Mouse (Mus musculus): ENCODE results near the gene Pawr.
"Not testable (repeated sequence)": the region's sequence is repeated elsewhere in the genome, so short reads cannot be mapped to it uniquely, and the experiment has no call there.

Gene Pawr

DNA sequence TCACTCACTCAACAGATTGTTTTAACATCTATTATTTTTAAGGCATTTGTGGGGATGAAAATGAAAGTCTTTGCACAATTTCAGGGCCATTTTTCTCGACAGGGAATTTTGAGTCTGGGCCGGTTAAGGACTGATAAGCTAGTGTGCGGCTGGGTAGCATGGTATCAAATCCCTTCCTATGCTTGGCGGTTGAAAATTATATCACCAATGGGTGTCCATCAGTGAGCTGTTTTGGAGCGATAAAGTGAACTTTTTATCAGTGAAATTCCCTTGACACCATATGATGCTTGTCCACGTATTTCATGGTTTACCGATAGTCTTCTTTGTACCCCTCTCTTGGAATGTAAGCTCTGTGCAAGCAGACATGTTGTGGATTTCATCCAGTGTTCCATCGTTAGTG lies 17.5 kb upstream of the Pawr start:
- DNase-seq: no peak

DNA sequence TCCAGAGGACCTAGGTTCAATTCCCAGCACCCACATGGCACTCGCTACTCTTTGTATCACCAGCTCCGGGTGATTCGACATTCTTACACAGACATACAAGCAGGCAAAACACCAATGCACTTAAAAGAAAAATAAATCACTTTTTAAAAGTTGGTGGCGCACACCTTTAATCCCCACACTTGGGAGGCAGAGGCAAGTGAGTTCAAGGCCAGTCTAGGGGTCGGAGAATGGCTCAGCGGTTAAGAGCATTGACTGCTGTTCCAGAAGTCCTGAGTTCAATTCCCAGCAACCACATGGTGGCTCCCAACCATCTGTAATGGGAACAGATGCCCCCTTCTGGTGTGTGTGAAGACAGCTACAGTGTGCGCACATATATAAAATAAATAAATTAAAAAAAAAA lies 16.7 kb upstream of the Pawr start:
- DNase-seq: no peak

DNA sequence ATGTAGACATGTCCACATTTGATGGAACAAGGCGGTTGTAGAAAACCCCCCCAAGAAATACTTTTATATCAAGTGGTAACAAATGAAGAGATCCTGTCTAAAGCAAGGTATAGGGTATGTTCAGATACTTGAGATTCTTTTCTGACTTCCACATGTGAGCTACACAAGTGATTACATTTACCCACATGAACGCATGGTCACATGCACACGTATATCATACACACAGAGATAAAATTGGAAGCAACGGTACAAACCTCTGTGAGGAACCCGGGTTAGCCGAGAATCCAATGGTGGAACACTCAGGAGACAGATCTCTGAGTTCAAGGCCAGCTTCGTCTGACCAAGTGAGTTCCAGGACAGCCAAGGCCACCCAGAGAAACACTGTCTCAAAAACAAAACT lies 3.6 kb upstream of the Pawr start:
- DNase-seq: no peak

DNA sequence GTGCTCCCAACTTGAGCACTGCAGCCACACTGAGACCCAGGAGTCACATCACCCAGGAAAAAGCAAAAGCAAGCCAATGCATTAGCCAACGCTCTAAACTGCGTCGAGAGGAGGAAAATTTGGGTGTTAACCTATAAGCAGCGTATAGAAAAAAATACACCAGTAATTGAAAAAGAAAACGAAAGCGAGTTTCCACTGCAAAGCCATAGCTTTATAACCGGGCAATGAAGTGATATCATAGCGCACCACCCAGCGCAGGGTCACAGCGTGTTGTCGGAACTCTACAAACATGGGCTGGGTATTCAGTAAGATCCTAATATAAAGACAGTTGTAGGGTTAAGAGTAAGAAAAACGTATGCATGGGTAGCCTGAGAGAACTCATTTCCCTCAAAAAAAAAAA lies 2.9 kb upstream of the Pawr start:
- no peak for DNase-seq

DNA sequence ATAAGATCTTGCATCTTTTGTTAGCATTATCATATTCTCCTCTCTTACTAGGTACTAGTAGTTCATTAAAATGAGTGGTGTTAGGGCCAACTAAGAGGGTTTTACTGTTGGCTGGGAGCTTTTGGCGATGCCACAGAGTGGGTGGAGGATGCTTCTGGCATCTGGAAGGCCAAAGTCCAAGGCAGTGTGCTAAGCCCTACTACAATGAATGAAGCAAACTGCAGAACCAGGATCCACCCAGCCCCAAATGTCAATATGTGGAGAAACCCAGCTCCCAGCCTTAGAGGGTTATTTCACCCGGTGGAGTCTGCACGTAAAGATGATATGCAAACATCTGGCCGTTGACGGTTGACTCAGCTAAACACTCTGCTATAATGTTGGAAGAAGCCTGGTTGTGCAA lies 2.1 kb upstream of the Pawr start:
- DNase-seq: no peak

DNA sequence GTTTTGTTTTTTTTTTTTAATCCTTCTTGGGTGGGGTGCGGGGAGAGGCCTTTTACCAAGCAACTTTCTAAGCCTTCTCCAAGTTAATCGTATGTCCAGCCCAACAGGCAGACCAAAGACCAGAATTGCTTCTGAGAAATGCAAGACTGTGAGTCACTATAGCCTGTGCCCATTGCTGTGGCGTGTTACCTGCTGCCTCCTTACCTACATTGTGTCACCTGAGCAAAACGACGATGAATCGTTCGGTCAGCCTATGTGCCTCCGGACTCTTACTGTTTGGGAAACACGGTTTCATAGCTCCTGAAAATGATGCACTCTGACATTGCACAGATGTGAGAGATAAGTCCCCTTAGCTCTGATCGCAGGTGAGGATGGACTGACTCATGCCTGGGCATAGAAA lies 957 bp upstream of the Pawr start:
- DNase-seq: no peak

DNA sequence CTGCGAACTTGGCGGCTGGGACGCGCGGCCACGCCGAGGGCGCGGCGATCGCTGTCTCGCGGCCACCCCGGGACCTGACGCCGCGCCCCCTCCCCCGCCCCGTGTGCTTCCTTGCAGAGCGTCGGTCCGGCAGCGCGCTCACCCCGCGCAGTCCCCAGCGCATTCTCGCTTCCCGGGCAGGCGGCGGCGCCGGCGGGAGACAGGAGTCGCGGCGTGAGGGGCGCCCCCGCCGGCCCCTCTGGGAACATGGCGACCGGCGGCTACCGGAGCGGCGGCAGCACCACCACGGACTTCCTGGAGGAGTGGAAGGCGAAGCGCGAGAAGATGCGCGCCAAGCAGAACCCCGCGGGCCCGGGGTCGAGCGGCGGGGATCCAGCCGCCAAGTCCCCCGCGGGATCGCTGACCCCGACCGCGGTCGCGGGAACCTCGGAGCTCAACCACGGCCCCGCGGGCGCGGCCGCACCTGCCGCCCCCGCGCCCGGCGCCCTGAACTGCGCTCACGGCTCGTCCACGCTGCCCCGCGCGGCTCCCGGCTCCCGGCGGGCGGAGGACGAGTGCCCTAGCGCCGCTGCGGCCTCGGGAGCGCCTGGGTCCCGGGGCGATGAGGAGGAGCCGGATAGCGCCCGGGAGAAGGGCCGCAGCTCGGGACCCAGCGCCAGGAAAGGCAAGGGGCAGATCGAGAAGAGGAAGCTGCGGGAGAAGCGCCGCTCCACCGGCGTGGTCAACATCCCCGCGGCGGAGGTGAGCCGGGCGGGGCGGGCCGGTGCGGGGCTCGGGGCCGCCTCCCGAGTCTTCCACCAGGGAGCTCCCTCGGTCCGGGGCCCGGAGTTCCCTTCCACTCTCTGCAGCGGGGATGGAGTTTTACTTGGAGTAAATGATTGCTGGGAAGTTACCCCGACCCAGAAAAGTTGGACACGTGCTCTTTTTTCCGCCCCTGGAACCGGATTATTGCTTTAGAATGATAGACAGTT lies 935 bp downstream of the Pawr start:
- DNase-seq: no peak

DNA sequence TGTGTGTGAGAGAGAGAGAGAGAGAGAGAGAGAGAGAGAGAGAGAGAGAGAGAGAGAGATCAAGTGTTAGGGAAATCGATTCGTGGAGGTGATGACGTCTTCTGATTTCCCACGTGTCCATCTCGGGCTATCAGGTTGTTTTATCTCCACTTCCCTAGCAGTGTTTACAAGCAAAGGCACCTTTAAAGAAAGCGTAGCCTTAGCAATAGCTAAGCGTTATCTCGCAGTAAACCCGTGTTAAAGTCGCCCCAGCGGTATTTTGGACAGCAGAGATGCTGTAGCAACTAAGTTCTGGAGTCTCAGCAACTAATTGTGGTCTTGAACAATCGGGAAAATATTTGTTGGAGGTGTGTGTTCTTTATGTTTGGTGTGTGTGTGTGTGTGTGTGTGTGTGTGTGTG lies 1.7 kb downstream of the Pawr start:
- DNase-seq: no peak

DNA sequence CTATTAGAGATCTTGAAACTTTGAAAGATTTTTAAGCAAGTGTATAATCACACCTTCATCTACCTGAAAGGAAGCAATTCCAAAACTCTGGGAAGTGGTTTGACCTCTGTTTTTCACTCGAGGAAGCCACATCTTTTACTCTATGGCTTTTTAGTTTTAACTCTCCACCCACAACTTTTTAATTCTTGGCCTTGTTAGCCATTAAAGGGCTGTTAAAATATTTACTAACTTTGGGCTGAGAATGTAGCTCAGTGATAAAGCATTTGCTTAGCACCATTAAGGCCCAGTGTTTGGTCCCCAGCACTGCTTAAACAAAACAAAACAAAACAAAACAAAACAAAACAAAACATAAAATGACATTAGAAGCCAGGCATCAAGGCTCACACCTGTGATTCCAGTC lies 2.2 kb downstream of the Pawr start:
- DNase-seq: no peak

DNA sequence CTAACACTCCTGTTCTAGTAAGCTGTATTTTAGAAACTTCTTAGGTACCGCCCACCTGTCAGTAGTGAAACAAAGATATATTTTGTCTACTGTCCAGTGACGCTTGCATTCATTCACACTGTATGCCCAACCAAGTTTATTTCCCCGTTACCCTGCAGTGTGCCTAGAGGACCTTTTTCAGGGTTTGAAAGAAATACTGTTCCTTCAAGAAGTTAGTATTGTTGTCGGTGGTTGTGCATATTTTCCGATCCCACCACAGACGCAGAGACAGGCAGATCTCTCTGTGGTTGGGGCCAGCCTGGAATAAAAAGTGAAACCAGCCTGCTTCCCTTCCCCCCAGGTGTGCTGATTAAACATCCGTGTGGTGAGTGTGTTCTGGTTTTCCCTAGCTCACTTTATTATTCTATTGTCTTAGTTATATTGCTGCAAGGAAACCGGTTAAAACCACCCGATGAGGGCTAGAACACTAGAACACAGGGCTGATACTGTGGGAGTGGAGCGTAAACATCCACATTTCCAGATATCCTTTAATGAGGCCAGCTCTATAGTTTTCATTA lies 3.9 kb downstream of the Pawr start:
- no peak for DNase-seq

DNA sequence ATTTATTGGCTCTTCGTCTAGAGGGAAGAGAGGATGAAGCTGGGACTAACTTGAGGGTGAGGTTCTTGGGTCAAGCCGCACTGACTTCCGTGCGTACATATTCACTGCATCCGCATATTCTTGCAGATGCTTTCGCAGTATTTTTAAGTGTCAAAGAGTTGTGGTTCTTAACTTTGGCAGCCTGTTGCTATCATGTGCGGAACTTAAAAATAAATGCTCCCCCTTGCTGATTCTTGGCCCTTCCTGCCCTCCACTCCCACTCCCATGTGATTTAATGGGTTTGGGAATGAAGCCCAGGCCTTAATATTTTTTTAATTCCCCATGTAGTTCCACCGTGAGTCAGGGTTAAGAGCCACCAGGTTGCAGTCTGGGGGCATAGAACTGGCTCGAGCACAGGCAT lies 4.7 kb downstream of the Pawr start:
- DNase-seq: no peak

DNA sequence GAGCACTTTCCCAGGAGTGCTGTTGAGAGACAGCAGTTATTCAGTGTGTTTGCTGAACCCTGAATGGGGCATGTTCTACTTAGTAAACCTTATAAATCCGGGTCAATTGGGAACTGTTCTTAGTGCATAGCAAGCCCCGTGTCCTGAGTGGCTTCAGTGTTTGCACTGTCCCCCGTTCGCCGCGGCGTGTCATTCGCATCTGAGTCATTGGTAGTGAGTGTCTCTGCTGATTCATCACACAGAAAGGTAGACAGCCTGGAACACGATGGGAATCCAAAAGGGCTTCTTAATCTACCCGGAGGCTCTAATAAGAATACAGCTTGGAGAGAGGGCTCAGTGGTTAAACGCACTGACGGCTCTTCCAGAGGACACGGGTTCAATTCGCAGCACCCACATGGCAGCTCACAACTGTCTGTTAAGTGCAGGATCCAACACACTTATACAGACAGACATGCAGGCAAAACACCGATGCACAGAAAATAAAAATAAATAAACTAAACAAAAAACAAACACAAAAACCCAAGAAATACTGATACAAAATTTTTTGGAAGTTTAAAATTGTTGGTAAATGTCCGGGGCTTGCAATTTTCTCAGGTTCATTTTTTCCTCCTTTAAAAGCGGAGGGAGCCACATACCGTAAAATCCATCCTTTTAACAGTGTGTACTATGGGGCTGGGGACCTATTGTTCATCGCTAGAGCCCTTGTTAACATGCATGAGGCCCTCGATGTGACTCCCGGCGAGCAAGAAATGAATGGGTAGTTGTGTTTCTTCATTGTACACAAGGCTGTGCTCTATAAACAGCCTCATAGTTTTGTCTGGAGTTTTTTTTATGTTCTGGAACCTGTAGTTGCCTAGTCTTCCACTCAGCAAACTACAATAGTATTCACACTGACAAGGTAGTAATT lies 6.4 kb downstream of the Pawr start:
- DNase-seq: no peak

DNA sequence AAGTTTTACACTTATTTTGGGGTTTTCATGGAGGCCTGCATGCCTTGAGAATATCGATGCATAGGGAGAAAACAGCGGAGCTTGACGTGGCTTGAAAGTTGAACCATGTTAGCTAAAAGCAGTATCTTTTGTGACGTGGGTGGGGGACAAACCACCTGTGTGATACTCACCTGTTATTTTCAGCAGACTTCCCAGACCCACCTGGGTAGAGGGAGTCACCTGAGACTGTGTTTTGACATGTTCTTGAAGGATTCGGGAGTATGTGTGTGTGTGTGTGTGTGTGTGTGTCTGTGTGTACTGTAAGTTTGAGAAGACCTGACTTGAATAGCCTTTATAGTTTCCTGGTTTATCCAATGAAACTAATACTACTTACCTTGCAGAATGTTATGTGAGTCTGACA lies 7.2 kb downstream of the Pawr start:
- DNase-seq: no peak

DNA sequence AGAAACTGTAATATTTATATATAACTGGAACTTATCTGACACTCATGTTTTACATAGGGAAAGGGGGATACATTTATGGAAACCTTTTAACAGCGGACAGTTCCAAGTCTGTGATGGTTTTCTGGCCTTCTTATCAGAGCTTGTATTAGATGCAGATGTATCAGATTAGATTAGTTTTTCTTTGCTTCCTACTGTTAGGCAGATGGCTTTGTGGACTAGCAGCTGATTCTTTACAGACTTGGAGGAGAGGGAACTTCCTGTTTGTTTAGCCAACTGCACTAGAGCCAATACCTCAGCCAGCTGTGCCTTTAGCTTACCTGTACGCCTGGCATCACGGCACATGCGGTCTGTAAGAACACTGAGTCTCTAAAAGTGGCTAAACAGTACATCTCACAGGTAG lies 8.0 kb downstream of the Pawr start:
- no peak for DNase-seq

DNA sequence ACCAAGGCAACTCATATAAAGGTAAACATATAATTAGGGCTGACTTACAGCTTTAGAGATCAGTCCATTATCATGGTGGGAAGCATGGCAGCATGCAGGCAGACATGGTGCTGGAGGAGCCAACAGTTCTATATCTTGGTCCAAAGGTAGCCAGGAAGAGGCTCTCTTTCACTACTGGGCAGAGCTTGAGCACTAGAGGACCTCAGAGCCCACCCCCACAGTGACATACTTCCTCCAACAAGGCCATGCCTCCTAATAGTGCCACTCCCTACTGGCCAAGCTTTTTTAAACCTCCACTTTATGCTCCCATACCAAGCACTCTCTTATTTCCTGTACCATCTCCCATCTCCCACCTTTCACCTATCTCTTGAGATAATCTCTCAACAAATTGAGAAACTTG lies 11.8 kb downstream of the Pawr start:
- no peak for DNase-seq

DNA sequence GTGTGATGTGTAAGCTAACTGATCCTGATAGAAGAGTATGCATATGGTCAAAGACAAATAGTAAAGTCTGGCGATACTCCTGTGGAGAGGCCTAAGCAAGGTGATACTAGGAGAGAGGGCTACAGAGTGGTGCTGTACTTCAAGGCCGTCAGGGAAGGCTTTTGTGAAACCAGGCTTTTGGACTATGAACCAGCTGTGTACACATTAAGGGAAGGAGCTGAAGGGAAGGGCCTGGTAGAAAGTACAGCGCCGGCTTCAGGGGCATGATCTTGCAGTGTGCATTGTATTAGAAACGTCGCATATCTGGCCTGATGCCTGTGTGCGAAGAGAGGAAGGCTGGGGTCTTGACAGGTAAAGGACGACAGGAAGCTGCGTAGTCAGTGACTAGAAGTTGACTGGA lies 13.2 kb downstream of the Pawr start:
- DNase-seq: no peak

DNA sequence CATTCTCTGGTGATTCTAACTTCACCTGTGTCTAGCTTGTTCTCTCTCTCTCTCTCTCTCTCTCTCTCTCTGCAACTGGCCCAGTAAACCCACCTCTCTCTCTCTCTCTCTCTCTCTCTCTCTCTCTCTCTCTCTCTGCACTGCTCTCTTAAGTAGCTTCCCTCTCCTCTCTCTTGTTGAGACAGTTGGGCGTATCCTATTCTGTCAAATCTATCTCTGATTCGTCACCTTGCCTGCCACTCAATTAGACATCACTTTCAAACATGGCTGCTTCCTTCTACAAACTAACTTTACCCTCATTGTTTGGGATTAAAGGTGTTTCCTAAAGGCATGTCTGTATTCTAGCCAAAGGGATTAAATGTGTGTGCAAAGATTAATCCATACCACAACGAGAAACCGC lies 14.4 kb downstream of the Pawr start:
- DNase-seq: not testable (repeated sequence)

DNA sequence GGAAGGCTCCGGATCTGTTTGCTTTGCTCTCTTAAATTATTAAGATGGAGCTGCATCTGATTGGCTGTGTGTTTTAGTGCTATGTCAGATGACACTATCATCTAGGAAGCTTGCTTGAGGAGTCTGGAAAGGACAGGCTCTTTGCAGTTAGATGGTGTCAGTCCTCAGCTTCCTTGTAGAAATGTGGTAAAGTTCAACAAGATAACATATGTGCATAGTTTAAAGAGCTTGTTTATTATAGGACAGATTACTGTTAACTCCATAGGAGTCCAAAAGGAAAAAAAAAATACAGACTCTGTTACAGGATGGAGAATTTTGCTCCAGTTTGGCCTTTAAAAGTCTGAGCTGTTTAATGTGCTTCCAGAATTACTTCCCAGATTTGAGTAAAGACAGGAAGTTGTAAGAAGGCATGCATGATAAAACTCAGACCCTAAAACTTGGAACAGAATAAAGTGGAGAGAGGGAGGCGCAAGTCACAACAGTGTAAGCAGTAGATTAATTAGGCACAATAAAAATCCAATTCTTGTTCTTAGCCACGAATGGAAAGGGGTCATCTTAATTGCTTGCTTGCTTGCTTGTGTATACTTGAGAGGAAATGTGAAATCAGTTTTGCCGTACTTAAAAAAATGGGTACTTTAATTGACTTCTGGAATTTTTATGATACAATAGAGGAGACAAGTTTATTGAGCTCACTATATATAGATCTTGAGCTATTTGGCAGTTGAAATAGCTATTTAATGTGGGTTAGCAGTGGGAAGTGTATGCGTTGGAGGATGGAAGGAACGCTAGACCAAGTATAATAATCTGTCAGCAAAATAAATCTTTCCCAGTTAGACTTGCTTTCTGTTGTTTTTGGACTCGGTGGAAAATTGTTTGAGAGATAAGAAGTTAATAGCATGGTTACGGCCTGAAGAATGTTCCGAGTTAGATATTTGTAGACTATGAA lies 18.5 kb downstream of the Pawr start:
- no peak for DNase-seq

DNA sequence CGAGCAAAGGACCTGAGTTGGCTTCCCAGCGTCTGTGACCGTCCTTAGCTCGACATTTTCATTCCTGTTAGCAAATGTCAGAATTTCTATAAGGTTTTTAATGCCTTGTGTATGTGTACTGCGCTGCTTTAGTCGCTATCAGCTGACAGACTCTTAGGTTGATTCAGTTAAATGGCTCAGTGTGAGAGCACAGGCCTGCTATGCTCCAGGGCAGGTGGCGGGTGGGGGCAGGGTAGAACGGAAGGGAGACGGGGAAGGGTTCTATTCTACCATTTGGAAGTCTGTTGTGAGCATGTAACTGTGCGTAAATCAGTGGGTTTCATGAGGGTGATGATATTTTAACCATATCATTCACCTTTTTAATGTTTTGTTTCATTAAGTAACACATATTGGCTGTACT lies 21.0 kb downstream of the Pawr start:
- DNase-seq: no peak

DNA sequence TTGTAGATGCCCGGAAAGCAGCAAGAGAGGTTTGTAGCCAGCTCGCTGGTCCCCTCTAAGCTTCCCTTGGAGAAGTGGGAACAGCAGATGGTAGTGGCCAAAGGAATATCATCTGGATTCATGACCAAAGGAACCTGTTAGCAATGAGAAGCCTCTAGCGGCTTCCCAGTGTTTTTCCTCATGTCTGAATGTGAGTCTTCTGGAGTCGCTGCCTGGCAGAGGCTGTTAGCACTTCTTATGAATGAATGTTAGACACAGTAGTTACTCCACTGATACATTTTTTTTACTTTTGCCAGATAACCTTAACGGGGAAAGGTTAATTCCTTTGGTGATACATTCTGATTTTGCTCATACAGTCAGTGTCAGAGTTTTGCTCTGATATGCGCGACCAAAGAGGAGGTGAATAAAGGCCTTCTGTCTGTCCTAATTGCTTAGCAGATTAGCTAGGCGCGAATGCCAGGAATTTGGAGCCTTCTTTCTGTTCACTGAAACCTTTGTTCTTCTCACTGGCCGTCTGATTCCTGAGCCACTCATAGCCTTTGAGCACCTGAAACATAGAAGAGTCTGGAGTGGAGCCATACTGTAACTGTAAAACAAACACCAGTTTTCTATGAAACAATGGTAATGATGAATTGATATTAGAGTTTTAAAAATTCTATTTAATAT lies 22.9 kb downstream of the Pawr start:
- DNase-seq: no peak

DNA sequence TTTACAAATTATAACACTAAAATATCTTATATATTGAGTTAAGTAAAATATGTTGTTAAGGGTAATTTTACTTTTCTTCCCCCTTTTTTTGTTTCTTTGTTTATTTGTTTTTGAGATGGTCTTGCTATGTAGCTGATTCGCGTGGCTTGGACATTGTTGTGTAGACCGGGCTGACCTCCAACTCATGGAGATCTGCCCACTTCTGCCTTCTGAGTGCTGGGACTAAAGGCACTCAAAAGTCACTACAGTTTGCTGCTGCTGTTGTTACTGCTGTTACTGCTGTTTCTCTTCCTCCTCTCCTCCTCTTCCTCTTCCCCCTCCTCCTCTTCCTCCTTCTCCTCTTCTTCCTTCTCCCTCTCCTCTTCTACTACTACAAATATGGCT lies 23.5 kb downstream of the Pawr start:
- DNase-seq: no peak

DNA sequence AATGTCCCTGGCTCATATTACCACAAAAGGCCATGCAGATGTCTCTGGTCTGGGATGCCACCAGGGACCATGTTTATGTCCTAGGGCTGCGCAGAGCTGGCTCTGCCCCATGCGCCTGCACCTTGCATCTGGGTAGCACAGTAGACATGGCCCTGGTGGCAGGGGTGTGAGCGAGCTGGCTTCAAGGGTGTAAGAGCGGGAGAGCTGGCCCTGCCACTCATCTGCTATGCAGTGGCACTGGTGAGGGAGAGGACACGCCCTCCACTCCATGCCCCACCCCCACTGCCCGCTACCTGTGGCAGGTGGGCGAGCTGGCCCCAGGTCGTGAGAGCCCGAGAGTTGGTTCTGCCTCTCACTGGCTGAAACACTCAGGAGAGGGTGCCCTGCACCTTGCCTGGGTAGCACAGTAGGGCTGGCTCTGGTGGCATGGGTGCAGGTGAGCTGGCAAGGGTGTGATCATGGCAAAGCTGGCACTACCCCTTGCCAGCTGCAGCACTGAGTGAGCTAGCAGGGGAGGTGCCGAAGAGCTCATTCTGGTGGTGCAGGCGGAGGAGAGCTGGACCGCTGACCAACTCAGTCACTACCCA lies 24.8 kb downstream of the Pawr start:
- no peak for DNase-seq
